Mouse (Mus musculus) bone marrow macrophage, adult 2 months (primary cell): ENCODE measurements around the gene Olfr721-ps1.

Experiments
- CTCF ChIP-seq: IDR thresholded peaks from 2 replicates; pipeline ENCODE4 v1.5.1; 2012; ENCODE audit warnings: low read depth, mild to moderate bottlenecking, low read length, moderate library complexity
- POLR2A ChIP-seq: IDR thresholded peaks from 2 replicates; pipeline ENCODE4 v1.6.1; 2012; ENCODE audit warnings: mild to moderate bottlenecking, low read depth, low read length, borderline replicate concordance

- TF ChIP-seq CTCF (no peak), POLR2A (no peak)
Observed at GRCm38 (mm10) chr14:14436078-14436658, 35.1 kb downstream of the Olfr721-ps1 start.
